Mouse (Mus musculus) ES-Bruce4 (cell line): ENCODE measurements around the gene Nipsnap2.

Source experiments
- CTCF ChIP-seq: IDR thresholded peaks from one replicate; pipeline ENCODE4 v1.8.1; 2011; ENCODE audit warnings: low read depth, low read length
- EP300 ChIP-seq: IDR thresholded peaks from 2 replicates; pipeline ENCODE4 v1.6.1; 2011; ENCODE audit warnings: low read depth, low read length; ENCODE audit not compliant: insufficient read depth
- POLR2A ChIP-seq: IDR thresholded peaks from one replicate; pipeline ENCODE4 v1.8.1; 2011; ENCODE audit warnings: low read length; ENCODE audit not compliant: insufficient read depth

DNA sequence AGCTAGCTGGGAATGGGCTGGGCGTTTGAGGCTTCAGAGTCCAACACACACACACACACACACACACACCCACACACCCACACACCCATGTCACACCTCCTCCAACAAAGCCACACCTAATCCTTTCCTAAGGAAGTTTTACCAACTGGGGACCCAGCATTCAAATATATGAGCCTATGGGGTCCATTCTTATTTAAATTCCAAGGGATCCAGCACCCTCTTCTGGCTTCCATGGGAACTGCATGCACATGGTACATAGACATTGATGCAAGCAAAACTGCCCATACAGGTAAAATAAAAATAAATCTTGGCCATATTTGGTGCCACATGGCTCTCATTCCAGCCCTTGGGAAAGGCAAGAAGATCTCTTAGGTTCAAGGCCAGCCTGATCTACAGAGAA, 16.1 kb downstream of the Nipsnap2 start:
- TF ChIP-seq CTCF: no peak
- no peak for TF ChIP-seq POLR2A
- no peak for TF ChIP-seq EP300
